Mouse (Mus musculus): ENCODE measurements around the gene Prss41.

Gene Prss41

DNA sequence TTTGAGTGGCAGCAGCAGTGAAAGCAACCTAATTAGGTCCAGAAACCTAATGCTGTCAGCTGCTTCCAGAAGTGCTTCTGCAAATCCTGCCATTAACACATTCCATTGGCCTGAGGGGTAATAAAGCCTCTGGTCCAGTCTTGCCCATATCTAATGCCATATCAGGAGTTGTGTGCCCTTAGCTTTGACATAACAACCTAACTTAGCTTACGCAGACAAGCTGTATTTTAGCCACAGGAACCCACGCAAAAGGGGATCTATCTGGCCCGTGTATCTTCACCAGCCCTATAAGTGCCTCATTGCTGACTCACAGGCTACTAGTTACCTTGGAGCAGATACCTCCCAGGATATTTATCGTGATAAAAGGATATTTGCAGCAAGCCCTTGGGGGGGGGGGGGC, 18.4 kb downstream of the Prss41 start:
- DNase-seq (ENCODE audit: low spot score), result no peak

DNA sequence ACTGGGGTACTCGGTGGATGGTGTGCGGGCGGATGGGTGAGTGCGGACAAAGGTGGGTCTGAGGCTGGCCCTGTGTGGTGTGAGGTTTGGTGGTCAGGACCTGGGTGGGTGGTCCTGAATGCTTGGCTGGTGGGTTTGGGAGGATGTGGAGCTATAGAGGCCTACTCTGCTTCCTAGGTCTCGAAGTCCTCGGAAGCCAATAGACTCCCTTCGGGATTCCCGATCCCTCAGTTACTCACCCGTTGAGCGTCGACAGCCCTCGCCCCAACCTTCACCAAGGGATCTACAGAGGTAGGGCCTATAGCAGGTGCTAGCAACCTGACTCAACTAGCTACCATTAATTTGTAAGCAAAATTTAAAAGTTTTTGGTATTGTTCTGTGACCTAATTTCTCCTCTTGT, 20.4 kb downstream of the Prss41 start:
- no peak for DNase-seq (ENCODE audit: low spot score)

DNA sequence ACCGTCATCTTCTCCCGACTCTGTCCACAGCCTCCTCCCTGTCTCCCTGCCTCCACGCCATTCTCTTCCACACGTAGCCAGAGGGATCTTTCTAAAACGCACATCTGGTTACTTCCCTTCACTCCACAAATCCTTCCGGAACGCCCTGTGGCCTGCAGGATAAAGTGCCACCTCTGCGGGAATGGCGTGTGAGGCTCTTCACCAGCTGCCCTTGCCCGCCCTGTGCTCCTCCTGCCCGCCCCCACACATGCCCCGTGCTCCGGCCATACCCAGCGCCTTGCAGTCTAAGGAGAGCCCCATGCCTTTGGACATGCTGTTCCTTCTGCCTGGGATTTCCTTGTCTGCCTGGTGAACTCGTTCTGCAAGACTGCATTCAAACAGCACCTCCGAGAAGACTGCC, 21.0 kb downstream of the Prss41 start:
- DNase-seq (ENCODE audit: low spot score), result no peak

DNA sequence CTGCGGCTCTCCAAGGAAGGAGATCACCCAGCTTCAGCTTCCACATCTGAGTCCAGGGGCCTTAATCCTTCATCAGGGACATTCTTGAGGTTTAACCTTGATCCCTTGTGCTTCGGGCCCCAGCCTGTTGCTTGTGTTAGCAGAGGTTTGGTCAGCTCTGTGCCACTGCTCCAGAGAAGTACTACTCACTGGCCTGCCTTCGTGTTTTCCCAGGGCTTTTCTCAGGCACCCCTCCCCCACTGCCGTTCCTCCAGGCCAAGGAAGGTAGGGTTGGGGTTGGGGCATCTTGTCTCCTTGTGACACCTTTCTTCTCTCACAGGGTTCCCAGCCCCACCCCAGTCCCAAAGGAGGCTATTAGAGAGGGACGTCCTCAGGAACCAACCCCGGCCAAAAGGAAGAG, 21.9 kb downstream of the Prss41 start:
- no peak for DNase-seq (ENCODE audit: low spot score)

DNA sequence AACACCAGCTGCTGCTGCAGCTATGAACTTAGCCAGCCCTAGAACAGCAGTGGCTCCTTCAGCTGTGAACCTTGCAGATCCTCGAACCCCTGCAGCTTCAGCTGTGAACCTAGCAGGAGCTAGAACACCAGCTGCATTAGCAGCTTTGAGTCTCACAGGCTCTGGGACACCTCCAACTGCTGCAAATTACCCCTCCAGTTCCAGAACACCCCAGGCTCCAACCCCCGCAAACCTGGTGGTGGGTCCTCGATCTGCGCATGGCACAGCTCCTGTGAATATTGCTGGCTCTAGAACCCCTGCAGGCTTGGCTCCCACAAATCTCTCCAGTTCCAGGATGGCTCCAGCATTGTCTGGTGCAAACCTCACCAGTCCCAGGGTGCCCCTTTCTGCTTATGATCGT, 23.2 kb downstream of the Prss41 start:
- no peak for DNase-seq (ENCODE audit: low spot score)

GRCm38 (mm10) chr17:23819235-23819634, 24.7 kb downstream of the Prss41 start:
- DNase-seq (ENCODE audit: low spot score), result no peak

DNA sequence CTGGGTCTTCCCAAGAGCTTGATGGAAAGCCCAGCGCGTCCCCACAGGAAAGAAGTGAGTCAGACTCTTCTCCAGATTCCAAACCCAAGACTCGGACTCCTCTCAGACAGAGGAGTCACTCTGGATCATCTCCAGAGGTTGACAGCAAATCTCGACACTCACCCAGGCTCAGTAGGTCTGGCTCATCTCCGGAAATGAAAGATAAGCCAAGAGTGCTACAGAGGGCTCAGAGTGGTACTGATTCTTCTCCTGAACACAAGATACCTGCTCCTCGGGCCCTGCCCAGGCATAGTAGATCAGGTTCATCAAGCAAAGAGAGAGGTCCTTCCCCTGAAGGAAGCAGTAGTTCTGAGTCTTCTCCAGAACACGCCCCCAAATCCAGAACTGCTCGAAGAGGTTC, 25.4 kb downstream of the Prss41 start:
- DNase-seq (ENCODE audit: low spot score), result no peak

DNA sequence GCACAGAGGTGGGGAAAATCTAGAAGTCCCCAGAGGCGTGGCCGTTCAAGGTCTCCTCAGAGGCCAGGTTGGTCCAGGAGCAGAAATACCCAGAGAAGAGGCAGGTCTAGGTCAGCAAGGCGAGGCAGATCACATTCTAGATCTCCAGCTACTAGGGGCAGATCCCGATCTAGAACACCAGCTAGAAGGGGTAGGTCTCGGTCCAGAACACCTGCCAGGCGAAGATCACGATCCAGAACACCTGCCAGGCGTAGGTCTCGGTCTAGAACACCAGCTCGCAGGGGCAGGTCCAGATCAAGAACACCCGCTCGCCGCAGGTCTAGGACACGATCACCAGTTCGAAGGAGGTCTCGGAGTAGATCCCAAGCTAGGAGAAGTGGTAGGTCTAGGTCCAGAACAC, 28.3 kb downstream of the Prss41 start:
- DNase-seq (ENCODE audit: low spot score), result no peak

GRCm38 (mm10) chr17:23807918-23808317, 36.1 kb downstream of the Prss41 start:
- DNase-seq (ENCODE audit: low spot score), result no peak

- no peak for DNase-seq (ENCODE audit: low spot score)
Measured at GRCm38 (mm10) chr17:23806867-23807266, 37.1 kb downstream of the Prss41 start.

DNA sequence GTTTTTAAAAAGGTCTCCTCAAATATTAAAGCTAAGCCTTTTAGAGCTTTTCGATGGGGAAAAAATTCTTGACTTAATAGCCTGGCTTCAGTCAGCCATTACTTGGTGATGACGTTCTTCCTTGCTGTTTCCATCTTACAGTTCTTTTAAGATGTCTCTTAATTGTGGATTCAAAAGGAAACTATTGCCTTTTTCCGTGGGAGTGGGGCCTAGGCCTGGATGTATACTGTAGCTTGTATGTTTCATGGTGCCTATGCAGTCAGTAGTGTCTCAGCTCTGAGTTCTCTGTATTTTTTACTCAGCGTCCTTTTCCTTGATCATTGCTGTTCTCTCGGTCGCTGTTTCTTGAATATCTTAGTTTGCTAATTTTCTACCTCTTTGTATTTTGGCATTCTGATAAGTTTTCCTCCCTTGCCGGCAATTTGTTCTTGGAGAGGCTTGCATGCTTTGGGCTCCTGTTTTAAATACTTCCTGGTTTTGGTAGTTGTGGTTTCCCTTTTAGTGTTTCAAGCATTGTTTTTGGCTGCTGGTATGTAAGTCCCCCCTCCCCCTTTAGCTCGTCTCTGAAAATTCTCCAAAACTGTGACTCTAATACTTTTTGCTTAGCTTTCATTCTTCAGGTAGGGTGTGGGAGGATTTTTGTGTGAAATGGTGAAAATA, 39.4 kb downstream of the Prss41 start:
- DNase-seq (ENCODE audit: low spot score), result no peak

DNA sequence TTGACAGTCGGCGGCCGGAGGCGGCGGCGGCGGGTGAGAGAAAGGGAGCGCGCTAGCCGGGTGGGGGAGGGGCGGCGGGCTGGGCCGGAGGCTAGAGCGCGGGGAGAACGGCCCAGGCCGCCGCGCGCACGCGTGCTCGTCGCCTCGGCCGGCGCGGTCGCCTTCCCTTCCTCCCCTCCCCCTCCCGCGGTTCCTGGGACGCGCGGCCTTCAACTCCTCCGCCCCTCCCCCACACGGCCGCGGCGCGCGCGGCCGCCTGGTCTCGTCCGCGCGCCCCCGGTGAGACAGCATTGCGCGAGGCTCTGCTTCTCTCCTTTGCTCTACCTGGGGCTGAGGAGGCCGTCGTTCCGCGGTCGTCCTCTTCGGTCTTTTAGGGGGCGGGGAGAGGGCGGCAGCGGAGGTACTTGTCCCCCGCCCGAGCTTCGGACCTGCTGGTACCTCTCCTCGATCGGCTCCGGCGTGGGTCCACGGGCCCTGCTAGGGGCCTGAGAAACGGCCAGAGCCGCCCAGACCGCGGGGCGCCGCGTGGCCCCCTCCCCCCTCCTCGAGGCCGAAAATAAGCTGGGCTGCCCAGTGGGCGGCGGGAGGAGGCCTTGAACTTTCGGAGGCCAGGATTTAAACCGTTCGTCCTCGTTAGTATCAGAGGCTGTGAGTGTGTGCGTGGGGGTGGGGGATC, 40.5 kb downstream of the Prss41 start:
- peak; percentile 80 for DNase-seq (ENCODE audit: low spot score)

GRCm38 (mm10) chr17:23802746-23803365, 41.1 kb downstream of the Prss41 start:
- peak; percentile 87 for DNase-seq (ENCODE audit: low spot score)

DNA sequence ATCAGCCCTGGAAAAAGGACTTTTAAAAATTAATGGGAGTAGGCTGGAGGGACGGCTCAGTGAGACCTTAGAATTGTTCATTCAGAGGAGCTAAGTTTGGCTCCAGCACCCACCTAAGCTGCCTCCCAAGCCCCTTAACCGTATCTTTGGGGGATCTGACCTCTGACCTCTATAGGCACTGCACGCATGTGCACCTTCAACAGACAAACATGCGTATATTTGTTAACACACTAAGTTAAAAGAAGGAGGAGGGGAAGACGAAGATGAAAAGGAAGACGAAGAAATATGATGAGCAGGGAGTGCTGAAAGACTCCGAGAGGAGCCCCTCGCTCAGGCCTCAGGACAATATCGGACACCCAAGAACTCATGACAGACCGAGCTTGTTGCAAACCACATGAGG, 42.3 kb downstream of the Prss41 start:
- no peak for DNase-seq (ENCODE audit: low spot score)

DNA sequence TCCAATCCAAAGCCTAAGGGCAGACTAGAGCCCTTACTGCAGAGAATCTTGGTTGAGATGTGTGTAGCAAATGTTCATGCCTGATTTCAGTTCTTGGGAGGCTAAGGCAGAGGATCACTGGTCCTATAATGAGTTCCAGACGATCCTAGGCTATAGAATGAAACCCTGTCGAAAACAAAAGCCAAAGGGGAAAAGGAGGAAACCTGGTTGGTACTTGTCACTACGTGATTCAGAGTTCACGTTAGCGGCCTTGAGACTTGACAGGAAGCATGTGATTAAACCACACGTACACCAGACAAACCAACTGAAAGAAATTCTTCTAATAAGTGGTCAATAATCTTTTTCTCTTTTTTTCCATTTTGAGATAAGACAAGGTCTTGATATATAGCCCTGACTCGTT, 46.7 kb downstream of the Prss41 start:
- no peak for DNase-seq (ENCODE audit: low spot score)

GRCm38 (mm10) chr17:23795323-23795722, 48.6 kb downstream of the Prss41 start:
- no peak for DNase-seq (ENCODE audit: low spot score)

GRCm38 (mm10) chr17:23791079-23791357, 53.0 kb downstream of the Prss41 start:
- no peak for DNase-seq (ENCODE audit: low spot score)

DNA sequence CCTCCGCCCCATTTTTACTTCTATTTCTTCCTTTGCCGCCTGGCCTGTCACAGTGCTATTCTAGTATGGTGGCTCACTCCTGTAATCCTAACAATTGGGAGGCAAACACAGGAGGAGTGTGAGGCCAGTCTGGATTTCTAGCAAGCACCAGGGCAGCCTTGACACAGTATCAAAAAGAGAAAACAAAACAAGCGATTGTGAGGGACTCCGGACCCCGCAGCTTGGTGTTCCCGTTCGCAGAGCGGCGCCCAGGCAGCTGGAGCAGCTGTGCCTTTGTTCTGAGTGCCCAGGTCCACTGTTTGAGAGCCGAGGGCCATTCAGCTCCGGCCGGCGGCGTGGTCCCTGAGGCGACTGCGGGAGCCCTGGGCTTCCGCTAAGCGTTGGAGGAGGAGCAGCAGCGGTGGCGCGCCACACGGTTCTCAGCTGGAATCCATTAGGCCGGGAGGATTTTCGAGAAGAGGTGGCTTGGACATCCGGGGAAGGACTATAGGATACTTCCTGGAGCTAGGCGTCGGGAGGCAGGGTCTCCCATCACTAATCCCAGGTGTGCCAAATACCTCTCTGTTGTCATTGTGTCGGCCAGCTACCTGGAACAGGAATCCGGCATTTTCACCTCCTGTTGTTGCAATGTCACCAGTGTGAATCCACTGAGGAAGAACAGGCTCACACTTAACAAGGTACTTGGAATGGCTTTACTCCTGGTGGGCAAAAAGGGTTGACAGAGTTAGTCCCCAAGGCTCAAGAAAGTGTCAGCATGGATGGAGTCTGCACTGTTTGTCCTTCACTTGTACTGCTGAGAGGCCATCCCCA, 53.5 kb downstream of the Prss41 start, which contains the start of gene Srrm2:
Srrm2 (plus strand) TSS at position 264 of the 810 bp plus-strand sequence.
- peak; percentile 32 for DNase-seq (ENCODE audit: low spot score)

DNA sequence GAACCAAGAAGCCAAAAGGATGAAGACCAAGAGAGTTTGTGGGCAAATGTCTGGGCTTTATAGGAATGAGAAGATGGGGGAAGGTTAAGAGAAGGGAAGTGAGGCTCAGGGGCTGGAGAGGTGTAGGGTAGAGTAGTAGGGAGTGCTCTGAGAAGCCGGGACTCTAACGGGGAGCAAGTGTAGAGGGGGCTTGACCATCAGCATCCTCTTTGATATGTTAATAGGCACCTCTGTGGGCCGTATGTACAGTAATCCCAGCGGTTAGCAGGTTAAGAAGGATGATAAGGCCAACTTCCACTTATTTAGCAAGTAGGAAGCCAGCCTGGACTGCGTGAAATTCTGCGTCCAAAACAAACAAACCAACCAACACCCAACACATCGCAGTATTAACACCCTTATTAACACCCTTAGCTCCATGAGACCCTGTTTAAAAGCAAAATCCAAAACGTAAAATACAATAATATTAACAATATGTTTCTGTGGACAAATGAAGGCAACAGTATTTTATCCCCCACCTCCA, 54.2 kb downstream of the Prss41 start:
- DNase-seq (ENCODE audit: low spot score), result no peak

GRCm38 (mm10) chr17:23788973-23789372, 55.0 kb downstream of the Prss41 start:
- no peak for DNase-seq (ENCODE audit: low spot score)

All from urinary bladder, postnatal 25 days (tissue).